Mouse (Mus musculus) adrenal gland, adult 8-10 months (tissue): ENCODE results near the gene Coq5. TPM values are rescaled to one million over a fixed set of nuclear protein-coding genes. Genes with fewer than 3 reads are reported as not detected.
A peak's percentile ranks its signal among the peaks of the same experiment; 100 is the strongest.

Experiments used
- DNase-seq: peaks from one replicate; pipeline ENCODE4 v3.0.0; 2022
- total RNA-seq, 4 experiments: library from RNA; stranded (reverse); gene quantifications; 2 replicates each; pipeline ENCODE4 v1.2.4; 2022

The Coq5 gene
- total RNA-seq, 4 experiments from 2014 or later, result 50.3 to 63.7 (median 60.1) TPM

DNA sequence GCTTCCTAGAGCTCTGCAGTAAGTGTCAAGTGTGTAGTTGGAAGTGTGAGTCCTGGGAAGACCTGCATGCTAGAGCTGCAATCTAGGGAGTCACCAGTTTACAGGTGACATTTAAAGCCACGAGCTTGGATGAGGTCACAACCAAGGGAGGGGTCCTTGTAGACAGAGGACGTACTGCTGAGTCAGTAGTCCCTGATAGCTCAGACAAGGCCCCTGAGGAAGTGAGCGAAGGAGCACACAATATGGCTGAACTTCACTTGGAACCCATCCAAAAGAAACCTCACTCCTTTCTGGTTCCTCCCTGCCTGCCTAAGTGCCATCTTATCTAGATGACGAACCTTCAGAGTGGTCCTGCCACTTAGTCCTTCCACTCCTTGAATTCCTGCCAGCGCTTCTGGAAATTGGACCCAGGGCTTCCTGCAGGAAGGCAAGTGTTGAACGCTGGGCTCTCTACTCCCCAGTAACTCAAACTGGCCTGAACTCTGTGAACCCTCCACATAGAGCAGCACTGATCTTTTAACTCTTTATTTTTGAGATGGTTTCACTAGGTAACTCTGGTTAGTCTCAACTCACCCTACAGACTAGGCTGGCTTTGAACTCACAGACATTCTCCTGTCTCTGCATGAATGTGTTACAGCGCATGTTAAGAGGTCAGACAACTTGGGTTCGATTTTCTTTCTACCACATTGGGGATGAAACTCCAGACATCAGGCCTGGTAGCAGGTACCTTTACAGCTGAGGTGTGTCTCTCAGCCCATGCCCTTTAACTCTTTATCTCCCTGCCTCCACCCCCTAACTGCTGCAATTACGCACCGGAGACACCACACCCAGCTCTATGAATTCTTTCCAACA is 33.6 kb downstream of the Coq5 start:
- DNase-seq, result no peak

DNA sequence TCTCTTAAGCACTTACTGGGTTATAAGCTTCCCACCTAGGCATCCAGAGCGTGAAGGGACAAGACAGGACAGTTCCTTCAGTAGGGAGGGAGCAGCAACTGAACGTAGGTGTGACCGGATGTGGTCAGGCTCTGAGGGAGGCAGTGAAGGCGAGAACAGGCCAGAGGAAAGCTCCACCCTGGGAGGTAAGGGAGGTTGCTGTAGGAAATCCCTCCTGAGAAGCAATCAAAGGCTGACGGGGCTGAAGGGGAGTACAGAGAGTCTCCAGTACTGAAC is 34.1 kb downstream of the Coq5 start:
- no peak for DNase-seq

DNA sequence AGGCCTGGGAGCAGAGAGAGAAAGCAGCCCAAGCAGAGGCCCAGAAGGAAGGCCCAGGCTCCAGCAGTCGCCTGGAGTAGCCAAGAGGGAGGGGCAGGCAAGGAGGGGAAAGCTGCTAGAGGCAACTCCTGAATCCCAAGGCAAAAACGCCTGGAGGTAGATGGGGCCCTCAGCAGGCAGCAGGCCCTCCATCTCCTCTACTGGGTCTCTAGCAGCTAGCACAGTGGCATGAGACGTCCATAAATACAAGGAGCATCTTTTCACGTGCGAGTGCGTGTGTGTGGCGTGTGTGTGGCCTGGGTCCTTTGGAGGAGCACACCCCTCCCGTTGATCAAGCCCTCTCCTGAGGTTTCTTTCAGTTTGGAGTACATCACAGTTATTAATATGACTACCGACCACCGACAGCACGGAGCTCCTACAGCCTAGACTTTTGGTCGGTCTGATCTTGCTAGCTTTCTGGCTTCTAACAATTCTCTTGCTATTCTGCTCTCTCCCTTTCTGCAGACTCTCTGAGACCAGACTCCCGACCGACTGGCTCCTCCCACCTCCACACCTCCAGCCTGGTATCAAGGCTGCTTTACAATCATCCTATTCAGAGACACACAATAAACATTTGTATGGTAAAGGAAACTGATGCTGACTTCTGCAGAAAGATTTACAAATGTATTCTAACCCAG is 37.6 kb downstream of the Coq5 start:
- no peak for DNase-seq

DNA sequence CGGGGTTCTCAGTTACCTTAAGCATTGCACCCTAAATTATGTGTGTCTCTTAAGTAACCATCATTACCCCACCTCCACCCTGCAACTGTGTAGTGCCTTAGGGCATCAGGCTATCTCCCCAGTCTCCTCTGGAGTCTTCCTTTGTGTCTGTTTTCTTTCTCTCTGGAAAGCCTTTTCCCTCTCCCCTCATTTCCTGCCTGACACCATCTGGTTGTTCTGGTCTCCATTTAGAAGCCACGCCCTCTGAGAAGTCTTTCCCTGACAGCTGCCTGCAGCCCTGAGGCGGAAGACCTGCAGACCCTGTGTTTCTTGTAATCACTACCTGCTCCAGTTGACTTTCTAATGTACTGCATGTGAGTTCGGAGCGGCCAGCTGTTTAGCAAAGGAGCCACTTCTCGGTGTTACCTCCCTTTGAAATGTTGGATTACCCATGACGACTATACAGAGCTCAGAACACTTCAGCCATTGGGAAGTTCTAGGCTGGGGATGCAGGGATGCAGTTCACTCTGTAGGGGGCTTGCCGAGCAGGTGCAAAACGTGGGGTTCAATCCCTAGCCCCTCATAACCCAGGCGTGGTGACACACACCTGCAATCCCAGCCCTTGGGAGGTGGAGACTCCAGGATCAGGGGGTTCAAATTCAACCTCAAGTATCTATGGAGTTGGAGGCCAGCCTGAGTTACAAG is 38.3 kb downstream of the Coq5 start:
- DNase-seq, result no peak

DNA sequence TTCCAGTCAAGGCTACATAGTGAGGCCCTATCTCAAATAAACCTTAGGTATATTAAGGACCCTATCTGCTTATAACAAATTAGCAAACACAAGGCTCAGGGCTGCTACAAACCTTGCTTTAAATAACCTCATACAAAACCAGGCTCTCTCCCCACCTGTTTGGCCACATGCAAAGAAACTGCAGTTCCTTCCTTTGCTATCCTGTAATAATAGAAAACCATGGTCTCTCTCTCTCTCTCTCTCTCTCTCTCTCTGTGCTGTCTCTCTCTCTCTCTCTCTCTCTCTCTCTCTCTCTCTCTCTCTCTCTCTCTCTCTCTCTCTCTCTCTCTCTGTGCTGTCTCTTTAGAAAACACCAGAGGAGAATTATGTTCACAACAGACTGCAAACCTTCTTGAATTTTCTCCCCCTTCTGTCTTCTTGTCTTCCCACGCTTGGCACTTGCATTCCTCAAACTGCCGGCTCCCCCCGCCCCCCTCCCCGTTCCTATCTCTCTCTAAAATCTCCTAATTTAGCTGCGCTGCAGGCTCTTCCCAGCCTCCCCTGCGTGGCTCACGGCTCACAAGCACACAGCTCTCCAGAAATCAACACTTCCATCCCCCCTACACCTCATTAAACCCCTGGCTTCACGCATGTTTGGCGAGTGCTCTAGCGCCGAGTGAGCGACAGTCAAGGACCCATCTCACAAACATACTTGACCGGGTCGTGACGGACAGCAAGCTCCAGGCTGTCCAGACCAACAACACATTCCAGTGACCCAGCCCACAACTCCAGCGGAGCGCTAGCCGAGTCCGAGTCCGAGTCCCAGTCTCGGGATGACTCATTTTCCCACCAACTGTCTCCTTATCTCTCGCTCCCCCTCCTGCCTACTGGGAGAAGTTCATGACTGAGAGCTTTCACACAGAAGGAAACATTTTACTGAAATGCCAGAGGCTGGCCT is 39.8 kb downstream of the Coq5 start:
- DNase-seq, result peak; percentile 79

DNA sequence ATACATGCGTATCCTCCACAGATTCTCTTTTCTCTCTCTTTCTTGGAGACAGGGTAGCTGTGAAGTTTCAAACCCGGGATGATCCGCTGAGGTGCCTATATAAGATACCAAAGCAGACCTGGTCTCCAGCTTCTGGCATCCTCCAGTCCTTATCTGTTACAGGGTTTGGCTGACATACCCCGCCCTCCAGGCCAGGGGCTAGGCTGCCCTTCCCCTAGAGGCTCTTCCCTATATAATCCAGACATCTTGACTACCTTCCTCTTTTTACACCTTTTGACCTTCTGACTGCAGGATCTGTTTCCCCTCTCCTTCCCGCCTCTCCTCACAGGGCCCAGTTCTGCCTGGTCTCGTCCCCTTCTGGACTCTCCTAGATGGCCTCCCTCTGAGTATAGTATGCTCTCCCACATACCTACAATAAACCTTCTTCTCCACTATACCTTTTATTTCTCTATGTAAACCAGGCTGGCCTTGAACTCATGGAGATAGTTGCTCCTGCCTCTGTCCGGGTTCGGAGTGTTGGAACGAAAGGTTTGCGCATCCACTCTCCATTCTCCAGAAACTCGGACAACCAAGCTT is 46.9 kb downstream of the Coq5 start:
- DNase-seq, result no peak

DNA sequence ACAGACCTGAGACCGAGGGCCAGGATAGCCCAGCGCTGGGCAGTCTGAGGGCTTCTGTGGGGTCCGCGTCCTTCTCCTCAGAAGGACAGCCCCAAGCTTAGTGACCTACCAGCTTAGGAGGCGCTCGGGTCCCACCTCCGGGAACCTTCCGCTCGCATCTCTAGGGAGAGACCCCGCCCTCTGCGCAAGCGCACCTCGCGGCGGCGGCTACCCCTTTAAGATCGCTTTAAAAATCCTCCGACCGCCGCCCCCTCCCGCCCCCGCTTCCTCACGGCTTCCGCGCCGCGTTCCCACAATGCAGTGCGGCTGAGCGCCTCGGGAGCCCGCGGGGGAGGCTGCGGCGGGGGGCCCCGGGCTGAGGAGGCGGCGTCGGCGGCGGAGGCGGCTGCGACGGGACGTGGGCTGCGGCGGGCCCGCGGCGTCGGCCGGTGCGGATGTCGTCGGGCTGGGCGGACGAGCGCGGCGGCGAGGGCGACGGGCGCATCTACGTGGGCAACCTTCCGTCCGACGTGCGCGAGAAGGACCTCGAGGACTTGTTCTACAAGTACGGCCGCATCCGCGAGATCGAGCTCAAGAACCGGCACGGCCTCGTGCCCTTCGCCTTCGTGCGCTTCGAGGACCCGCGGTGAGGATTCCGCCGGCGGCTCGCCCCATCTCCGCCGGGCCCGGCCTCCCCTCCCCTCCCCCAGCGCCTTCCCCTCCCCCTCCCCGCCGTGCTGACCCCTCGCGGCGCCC is 47.6 kb downstream of the Coq5 start, which contains the start of gene Srsf9:
Gene Srsf9 (plus strand): TSS at position 303 of the 735 bp plus-strand sequence.
- peak; percentile 91 for DNase-seq

DNA sequence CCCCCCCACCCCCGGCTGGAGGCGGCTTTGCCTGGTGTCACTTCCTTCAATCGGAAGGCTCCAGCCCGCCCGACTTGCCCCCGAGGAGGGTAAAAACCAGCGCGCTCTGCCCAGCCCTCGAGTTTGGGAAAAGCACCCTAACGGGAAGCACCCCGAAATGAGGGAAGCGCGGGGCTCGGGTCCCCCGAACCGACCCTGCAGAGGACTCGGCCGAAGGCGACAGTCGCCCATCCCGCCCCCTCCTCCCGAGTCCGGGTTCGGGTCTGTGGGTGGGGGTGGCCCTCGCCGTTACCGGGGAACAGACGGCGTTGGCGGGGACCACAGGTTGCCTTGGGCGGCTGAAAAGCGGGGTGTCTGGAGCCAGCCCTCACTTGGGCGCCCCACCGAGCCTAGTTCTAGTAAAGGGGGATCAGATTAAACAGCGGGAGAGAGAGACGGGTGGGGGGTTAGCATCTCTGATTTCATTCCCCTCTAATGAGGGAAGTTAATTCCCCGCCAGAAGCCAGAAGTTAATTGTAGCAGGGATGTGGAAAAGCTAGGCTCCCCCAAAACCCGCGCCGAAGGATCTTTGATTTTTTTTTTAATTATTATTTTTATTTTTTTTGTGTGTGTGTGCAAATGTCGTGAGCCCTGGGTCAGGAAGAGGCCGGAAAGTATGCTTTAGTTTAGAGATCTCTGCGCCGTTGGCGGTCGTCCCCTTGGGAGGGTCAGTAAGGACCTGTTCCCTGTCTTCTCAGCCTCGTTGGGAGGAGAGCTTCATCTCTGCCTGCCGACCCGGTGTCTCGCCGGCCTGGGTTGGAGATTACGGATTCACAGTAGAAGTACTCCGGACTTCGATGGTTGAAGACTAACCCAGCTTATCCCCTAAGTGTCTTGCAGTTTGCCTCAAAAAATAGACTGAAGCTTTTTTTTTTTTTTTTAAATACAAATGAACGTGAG is 48.4 kb downstream of the Coq5 start:
- DNase-seq, result peak; percentile 27

DNA sequence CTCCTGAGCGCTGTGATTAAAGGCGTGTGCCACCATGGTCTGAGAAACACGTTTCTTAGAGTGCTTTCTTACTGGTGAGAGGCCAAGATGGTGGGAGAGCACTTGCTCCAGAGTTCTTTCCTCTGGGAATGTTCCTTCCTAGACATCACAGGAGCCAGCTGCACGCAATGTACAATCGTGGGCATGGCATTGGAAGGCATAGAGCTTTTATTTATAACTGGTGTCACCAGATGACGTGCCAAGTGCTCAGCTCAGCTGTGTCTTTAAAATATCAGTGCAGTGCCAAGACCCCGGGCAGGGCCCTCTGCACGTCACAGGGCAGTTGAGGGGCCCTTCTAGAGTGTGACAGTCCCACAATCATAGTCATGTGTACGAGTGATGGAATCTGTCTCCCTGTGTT is 51.5 kb downstream of the Coq5 start:
- no peak for DNase-seq

DNA sequence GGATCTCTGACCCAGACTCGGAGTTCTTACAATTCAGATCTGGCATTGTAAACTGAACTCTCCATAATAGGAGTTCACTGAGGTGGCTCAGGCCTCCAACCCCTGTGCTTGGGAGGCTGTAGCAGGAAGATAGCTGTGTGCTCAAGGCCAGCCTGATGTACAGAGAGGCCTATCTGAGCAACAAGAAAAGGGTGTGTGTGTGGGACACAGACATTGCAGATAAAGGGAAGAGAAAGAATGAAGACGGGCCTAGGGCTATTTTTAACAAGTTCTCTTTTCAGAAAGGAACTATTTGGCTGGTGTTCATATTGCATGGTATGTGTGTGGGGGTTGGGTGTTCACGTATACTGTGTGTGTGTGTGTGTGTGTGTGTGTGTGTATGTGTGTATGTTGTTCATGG is 54.2 kb downstream of the Coq5 start:
- DNase-seq, result no peak

DNA sequence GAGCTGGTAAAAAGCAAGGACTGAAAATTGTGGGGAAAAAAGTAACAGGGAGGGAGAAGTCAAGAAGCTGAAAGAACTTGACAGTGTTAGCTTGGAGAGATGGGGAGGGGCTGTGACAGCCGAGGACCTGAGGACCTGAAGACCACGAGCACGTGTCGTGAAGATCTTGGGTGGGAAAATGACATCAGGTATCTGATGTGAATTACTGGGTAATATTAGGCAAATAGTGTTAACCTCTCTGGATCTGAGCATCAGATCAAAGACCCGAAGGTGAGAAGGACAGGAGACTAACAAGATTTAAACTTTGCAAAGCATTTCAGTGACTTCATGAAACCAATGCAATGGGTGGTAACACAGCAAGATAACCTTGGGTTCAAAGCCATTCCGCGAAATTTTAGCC is 60.5 kb downstream of the Coq5 start:
- DNase-seq, result no peak

DNA sequence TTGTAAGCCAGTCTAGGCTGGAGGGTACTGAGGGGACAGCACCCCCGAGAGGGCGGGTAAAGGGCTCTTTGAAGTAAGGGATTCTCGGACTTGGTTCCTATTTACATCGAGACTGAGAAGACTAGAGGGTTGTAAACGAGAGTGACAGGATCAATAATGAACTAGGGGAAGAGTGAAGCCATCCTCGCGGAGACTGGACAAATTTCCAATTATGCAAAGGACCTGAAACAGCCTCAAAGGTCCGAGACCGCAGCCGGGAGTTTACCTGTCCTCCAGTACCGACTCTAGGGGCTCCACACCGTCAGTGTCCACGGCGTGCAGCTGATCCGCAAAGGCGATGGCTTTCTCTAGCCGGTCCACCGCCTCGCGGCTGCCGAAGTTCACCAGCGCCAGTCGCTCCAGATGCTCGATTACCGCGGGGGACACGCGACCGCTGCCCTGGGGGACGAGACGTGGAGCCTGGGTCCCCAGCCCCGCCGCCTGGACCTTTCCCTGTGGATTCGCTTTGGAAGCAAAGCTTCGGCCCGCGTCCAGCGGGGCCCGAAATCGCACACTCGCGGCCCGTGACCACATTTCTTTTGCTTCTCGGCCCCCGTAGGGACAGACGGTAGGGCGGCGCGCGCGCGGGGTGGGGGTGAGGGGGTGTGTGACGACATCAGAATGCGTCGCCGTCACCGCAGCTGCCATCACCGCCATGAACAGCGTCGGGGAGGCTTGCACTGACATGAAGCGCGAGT is 61.3 kb downstream of the Coq5 start, which contains the start of the genes Gatc and Triap1:
Gene Gatc (minus strand): TSS at position 602 of the 737 bp plus-strand sequence.
Gene Triap1 (plus strand): TSS at position 649 of the 737 bp plus-strand sequence.
- peak; percentile 78 for DNase-seq

DNA sequence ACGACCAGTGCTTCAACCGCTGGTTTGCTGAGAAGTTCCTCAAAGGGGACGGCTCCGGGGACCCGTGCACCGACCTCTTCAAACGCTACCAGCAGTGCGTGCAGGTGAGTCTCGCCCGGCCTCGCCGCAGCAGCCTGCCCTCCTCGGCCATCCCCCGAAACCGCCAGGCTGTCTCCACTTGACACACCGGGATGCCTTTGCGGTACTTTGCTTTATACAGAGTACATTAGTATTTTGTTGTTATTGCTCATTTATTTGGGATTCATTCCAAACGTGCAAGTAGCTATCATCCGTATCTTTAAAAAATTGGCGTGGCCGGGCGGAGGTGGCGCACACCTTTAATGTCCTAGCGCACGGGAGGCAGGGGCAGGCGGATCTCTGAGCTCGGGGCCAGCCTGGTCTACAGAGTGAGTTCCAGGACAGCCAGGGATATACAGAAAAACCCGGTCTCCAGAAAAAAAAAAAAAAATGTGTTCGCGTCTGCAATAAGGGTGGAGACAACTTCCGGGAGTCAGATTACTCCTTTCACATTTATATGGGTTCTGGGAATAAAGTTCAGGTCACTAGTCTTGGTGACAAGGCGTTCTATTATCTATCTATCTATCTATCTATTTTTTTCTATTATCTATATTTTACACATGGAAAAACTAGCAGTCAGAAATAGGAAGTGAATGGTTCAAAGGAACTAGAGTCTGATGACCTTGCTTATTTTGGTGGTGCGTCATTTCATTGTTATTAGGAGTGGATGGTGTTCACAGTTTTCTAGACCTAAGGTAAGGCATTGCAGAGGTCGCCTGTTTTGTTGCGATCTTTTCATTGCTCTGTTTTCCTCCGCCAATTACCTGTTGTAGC is 62.1 kb downstream of the Coq5 start:
- DNase-seq, result no peak

Other genes starting within 250 kb of the Coq5 start
- gene Gm10401, start 181.4 kb upstream of the Coq5 start, total RNA-seq, result not detected
- 100 to 1,000 TPM; 122 to 219 (median 173) TPM for gene Acads, start 160.3 kb upstream of the Coq5 start, total RNA-seq
- 10 to 100 TPM; 38.8 to 51.9 (median 45.7) TPM for gene Unc119b, start 144.7 kb upstream of the Coq5 start, total RNA-seq
- gene Mlec, start 121.5 kb upstream of the Coq5 start, total RNA-seq, result 100 to 1,000 TPM; 207 to 274 (median 239) TPM
- gene Cabp1, start 85.3 kb upstream of the Coq5 start, total RNA-seq, result 10 to 100 TPM; 11.8 to 59.6 (median 41.5) TPM
- gene Pop5, start 43.8 kb upstream of the Coq5 start, total RNA-seq, result 10 to 100 TPM; 75.9 to 87.9 (median 84.9) TPM
- gene Rnf10, start 6.8 kb upstream of the Coq5 start, total RNA-seq, result 100 to 1,000 TPM; 218 to 258 (median 235) TPM
- gene Dynll1, start 21.3 kb downstream of the Coq5 start, total RNA-seq, result 100 to 1,000 TPM; 140 to 233 (median 156) TPM
- 10 to 100 TPM; 68.1 to 89.3 (median 75.9) TPM for gene Srsf9, start 47.5 kb downstream of the Coq5 start, total RNA-seq
- 10 to 100 TPM; 21.5 to 24.6 (median 23.1) TPM for gene Gatc, start 61.5 kb downstream of the Coq5 start, total RNA-seq
- 10 to 100 TPM; 37.4 to 58.7 (median 46.8) TPM for gene Triap1, start 61.6 kb downstream of the Coq5 start, total RNA-seq
- gene Cox6a1, start 69.3 kb downstream of the Coq5 start, total RNA-seq, result 1,000 to 10,000 TPM in 2 of 4 experiments, 100 to 1,000 TPM in 2; 703 to 1,239 (median 893) TPM
- gene Msi1, start 149.9 kb downstream of the Coq5 start, total RNA-seq, result 10 to 100 TPM; 17.5 to 27.3 (median 21.7) TPM
- gene Pla2g1b, start 186.6 kb downstream of the Coq5 start, total RNA-seq, result under 1 TPM in 1 of 4 experiments, not detected in 3; 0.93 TPM
- 10 to 100 TPM; 24.6 to 53.8 (median 41.2) TPM for gene Sirt4, start 205.1 kb downstream of the Coq5 start, total RNA-seq
- 10 to 100 TPM; 32.1 to 64.5 (median 44.8) TPM for gene Pxn, start 227.0 kb downstream of the Coq5 start, total RNA-seq